Mouse (Mus musculus) liver, embryonic 12.5 days (tissue): ENCODE measurements around the gene Htt. TPM values are rescaled to one million over a fixed set of nuclear protein-coding genes. Genes with fewer than 3 reads are reported as not detected.
"Not testable (repeated sequence)": the region's sequence is repeated elsewhere in the genome, so short reads cannot be mapped to it uniquely, and the experiment has no call there.

Source experiments
- ATAC-seq: fragments of 200-750 bp; cut with Nextera tagmentation; 2 replicates; pipeline ENCODE4 v1.8.0; 2017; ENCODE audit warnings: moderate number of reproducible peaks, mild to moderate bottlenecking, moderate library complexity
- H3K27ac ChIP-seq: fragments of 300-500 bp; sonication (generic); 2 replicates; pipeline ENCODE4 v1.5.1; 2016; ENCODE audit warnings: mild to moderate bottlenecking
- H3K27me3 ChIP-seq: fragments of 300-500 bp; sonication (generic); replicated peaks from 2 replicates; pipeline ENCODE4 v1.6.1; 2016; ENCODE audit warnings: mild to moderate bottlenecking, moderate library complexity
- H3K36me3 ChIP-seq: fragments of 300-500 bp; sonication (generic); 2 replicates; pipeline ENCODE4 v1.6.1; 2016; ENCODE audit warnings: mild to moderate bottlenecking, moderate library complexity
- H3K4me1 ChIP-seq: fragments of 300-500 bp; sonication (generic); 2 replicates; pipeline ENCODE4 v1.6.1; 2016
- H3K4me2 ChIP-seq: fragments of 300-500 bp; sonication (generic); 2 replicates; pipeline ENCODE4 v1.6.1; 2016; ENCODE audit warnings: mild to moderate bottlenecking, moderate library complexity
- H3K4me3 ChIP-seq: fragments of 300-500 bp; sonication (generic); 2 replicates; pipeline ENCODE4 v1.5.1; 2016; ENCODE audit warnings: mild to moderate bottlenecking, moderate library complexity
- H3K9ac ChIP-seq: fragments of 300-500 bp; sonication (generic); 2 replicates; pipeline ENCODE4 v1.6.1; 2016; ENCODE audit warnings: mild to moderate bottlenecking, moderate library complexity
- H3K9me3 ChIP-seq: fragments of 300-500 bp; sonication (generic); replicated peaks from 2 replicates; pipeline ENCODE4 v1.6.1; 2016; ENCODE audit warnings: mild to moderate bottlenecking, moderate library complexity
- WGBS: fragments of 180-500 bp; shearing (Covaris S2); methylation state at CpG from one replicate; pipeline ENCODE4 v1.1.7; 2016; ENCODE audit not compliant: insufficient replicate concordance; 5-methylcytosine and 5-hydroxymethylcytosine counted together
- polyA plus RNA-seq: library from polyadenylated mRNA; unstranded; fragments of >200 nt; fragmentation: Nextera tagmentation; extraction: Ambion mirVana; gene quantifications from 2 replicates; pipeline ENCODE4 v1.2.1, GENCODE M21; 2016

The Htt gene
- polyA plus RNA-seq, 1 experiment from 2014 or later: 12.2 TPM

DNA sequence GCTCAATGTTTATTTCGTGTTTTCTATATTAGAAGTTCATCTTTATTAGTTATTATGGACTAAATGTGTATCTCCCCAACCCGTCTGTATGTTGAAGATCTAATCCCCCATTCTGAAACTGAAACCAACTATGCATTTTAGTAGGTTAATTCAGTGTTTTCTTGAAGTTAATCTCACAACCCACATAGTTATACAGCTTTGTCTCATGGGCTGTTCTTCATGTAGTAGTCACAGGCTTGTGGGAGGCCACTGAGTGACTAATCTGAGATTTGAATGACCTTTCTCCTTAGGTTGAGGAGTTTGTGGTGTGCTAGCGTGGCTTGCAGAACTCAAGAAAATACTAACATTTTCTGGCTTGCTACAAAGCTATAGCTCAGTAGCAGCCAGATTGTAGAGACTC, 23.5 kb downstream of the Htt start:
- WGBS: 79% methylated on average over 3 of the region's 3 CpGs

DNA sequence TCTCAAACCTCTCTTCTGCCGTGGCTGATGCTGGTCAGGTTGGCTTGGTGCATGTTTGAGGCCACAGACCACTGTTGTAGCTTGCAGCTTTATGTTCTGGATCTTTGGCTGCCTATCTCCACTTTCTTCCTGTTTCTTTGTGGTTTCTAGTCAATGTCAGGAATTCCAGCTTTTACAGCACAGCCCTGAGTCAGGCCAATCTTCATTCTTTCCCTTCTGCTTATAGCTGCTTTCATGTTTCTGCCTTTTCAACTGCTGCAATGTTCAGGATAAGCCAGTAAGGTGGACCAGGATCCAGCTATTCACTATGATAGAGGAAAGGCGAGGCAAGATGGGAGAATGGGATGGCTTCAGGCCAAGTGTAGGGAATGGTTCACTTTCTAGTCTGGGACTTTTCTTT, 29.6 kb downstream of the Htt start:
- no peaks in the 10 kb centered on the region for H3K9me3 ChIP-seq
- WGBS: 61% methylated on average over 2 of the region's 2 CpGs
- no peak overlapping the region for H3K4me3 ChIP-seq
- ATAC-seq: no peak
- H3K27ac ChIP-seq: no peak overlapping the region
- no peak overlapping the region for H3K4me2 ChIP-seq
- H3K9ac ChIP-seq: no peak overlapping the region
- H3K4me1 ChIP-seq: peaks cover 3% of the 10 kb centered on the region; the same call in 1 of the 2 replicates
- peaks cover 72% of the 10 kb centered on the region for H3K36me3 ChIP-seq
- no peaks in the 10 kb centered on the region for H3K27me3 ChIP-seq

More for the DNA sequence above, 23.5 kb downstream of the Htt start:
- Histone ChIP-seq H3K4me1 (peaks cover 3% of the 10 kb centered on the region; the same call in 1 of the 2 replicates), H3K27ac (no peak overlapping the region), H3K27me3 (no peaks in the 10 kb centered on the region), H3K9ac (no peak overlapping the region), H3K4me2 (no peak overlapping the region), H3K9me3 (no peaks in the 10 kb centered on the region), H3K4me3 (no peak overlapping the region), H3K36me3 (peaks cover 57% of the 10 kb centered on the region)
- ATAC-seq: no peak

DNA sequence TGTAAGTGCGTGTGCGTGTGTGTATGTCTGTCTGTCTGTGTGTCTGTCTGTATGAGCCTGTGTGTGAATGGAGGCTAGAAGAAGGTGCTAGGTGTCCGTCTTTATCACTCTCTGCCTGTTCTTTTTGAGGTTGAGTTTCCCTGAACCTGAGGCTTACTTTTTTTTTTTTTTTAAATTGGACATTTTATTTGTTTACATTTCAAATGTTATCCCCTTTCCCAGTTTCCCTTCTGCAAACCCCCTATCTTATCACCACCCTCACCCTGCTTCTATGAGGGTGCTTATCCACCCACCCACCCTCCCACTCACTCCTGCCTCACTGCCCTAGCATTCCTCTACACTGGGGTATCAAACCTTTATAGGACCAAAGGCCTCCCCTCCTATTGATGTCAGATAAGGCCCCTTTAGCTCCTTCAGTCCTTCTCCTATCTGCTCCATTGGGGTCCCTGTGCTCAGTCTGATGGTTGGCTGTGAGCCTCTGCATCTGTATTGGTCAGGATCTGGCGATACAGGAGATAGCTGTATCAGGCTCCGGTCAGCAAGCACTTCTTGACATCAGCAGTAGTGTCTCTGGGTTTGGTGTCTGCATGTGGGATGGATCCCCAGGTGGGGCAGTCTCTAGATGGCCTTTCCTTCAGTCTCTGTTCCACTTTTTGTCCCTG, 38.9 kb downstream of the Htt start:
- Histone ChIP-seq H3K27me3 (no peaks in the 10 kb centered on the region), H3K9ac (peak overlapping the region; percentile 38; the same call in 1 of the 2 replicates), H3K36me3 (peaks cover 79% of the 10 kb centered on the region), H3K4me3 (no peak overlapping the region), H3K4me2 (peak overlapping the region; percentile 35), H3K4me1 (peaks cover 23% of the 10 kb centered on the region), H3K27ac (peak overlapping the region; percentile 80), H3K9me3 (no peaks in the 10 kb centered on the region)
- peak; percentile 90 for ATAC-seq
- WGBS: 23% methylated on average over 5 of the region's 5 CpGs

DNA sequence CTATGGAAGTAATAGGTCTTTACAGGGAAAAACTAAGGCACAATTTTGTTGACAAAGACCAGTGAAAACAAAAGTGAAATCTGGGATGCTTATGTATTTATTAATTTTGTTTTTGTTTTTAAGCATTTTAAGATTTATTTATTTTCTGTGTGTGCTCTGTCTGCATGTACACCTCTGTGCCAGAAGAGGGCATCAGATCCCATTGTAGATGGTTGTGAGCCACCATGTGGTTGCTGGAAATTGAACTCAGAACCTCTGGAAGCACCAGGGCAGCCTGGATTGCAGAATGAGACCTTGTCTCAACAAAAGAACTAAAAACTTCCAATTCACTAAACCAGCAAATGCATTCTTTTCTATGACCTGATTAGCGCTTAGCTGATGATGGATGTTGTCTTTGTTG, 44.5 kb downstream of the Htt start:
- ATAC-seq: no peak
- Histone ChIP-seq H3K36me3 (peaks cover 70% of the 10 kb centered on the region), H3K4me2 (no peak overlapping the region), H3K27me3 (no peaks in the 10 kb centered on the region), H3K4me3 (no peak overlapping the region), H3K4me1 (peaks cover 6% of the 10 kb centered on the region), H3K9ac (no peak overlapping the region), H3K27ac (no peak overlapping the region), H3K9me3 (no peaks in the 10 kb centered on the region)
- 96% methylated on average over 1 of the region's 1 CpGs for WGBS

DNA sequence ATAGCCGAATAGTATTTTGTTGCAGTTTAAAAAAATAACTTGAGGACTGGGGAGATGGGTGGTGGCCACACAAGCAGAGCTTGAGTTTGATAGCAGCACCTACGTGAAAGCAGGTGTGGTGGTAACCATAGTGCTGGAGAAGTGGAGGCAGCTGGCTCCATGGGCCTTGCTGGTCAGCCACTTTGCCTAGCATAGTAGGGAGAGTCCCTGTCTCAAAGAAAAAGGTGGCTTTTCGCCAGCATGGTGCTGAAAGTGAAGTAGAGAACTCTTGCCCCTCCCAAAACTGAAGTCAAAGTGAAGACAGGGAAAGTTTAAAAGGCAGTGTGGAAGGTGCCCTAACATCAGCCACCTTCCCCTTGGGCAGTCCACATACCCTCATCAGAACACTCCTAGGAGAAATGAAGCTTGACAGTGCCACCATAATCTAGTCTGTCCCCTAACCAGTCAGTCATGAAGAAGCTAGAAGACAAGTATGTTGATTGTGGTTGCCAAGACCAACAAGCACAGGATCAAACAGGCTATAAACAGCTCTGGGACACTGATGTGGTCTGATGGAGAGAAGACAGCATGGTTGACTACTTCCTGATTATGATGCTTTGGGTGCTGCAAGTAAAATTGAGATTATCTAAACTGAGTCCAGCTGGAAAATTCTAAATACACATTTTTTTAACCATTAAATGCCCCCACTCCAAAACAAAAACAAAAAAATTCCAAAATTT, 61.0 kb downstream of the Htt start:
- H3K9me3 ChIP-seq: no peaks in the 10 kb centered on the region
- no peaks in the 10 kb centered on the region for H3K27me3 ChIP-seq
- no peak overlapping the region for H3K9ac ChIP-seq
- H3K4me2 ChIP-seq: no peak overlapping the region
- H3K4me3 ChIP-seq: no peak overlapping the region
- H3K27ac ChIP-seq: no peak overlapping the region
- H3K36me3 ChIP-seq: peaks cover 81% of the 10 kb centered on the region
- no peaks in the 10 kb centered on the region for H3K4me1 ChIP-seq
- 79% methylated on average over 3 of the region's 3 CpGs for WGBS
- ATAC-seq: no peak

DNA sequence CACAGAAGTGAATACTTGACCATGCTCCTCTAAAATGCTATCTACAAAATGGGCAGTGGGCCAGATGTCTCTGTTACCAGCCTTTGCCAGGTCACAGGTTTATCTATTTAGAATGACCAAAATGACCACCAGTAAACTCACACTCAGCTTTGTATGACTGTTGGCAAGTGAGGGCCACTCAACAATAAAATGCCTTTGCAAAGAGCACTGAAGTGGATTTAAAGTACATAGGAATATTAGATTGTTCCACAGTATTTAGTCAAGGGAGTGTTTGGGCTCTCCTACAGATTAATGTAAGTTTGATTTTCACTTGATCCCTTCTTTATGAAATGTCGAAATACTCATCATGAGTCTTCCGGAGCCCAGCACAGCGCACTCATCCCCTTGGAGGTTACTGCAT, 92.5 kb downstream of the Htt start:
- 89% methylated on average over 3 of the region's 3 CpGs for WGBS
- H3K27ac ChIP-seq: no peak overlapping the region
- H3K9me3 ChIP-seq: no peaks in the 10 kb centered on the region
- ATAC-seq: no peak
- H3K9ac ChIP-seq: no peak overlapping the region
- H3K36me3 ChIP-seq: peaks cover 72% of the 10 kb centered on the region
- no peak overlapping the region for H3K4me3 ChIP-seq
- no peaks in the 10 kb centered on the region for H3K27me3 ChIP-seq
- H3K4me1 ChIP-seq: no peaks in the 10 kb centered on the region
- H3K4me2 ChIP-seq: no peak overlapping the region

DNA sequence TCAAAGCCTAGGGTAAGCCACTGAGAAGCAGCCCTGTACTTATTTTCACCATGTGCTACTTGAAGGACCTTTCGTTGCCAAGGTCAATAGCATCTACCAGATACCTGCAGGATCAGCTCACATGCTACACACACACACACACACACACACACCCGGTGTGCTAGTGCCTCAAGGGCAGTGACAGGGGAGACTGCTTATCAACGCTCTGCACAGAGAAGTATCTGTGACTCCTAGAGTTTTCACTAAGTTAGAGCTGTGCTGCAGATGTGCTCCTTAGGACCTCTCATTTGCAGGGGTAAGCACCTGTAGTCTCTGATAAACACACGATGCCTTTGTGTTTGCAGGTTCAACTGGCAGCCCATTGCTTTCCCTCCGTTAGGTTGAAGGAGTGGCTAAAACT, 103.8 kb downstream of the Htt start:
- Histone ChIP-seq H3K27ac (peak overlapping the region; percentile 64), H3K4me3 (no peak overlapping the region), H3K27me3 (no peaks in the 10 kb centered on the region), H3K9me3 (no peaks in the 10 kb centered on the region), H3K4me2 (no peak overlapping the region), H3K36me3 (peaks cover 86% of the 10 kb centered on the region), H3K4me1 (peaks cover 23% of the 10 kb centered on the region), H3K9ac (0 out of 2 replicates have a peak overlapping the region, but pooled peaks have one; percentile 1)
- WGBS: 41% methylated on average over 5 of the region's 5 CpGs
- peak; percentile 99 for ATAC-seq

DNA sequence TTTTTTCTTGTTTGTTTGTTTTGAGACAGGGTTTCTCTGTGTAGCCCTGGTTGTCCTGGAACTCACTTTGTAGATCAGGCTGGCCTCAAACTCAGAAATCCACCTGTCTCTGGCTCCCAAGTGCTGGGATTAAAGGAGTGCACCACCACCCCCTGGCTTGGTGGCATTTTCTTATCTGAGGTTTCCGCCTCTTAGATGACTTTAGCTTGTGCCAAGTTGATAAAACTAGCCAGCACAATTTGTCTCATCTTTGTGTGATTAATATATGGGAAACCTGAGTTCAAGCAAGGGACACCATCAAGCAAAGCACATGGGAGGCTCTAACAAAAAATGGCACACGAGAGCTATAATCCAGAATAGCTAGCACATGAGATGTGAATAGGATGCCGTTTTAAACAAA, 118.8 kb downstream of the Htt start:
- not testable (repeated sequence) for H3K9ac ChIP-seq, H3K27me3 ChIP-seq, H3K4me3 ChIP-seq, H3K9me3 ChIP-seq
- Histone ChIP-seq H3K4me2 (peak overlapping the region; percentile 46), H3K27ac (peak overlapping the region; percentile 92), H3K36me3 (peaks cover 88% of the 10 kb centered on the region), H3K4me1 (peaks cover 36% of the 10 kb centered on the region)
- ATAC-seq: peak; percentile 33; the same call in 1 of the 2 replicates
- WGBS: 56% methylated on average over 3 of the region's 3 CpGs

DNA sequence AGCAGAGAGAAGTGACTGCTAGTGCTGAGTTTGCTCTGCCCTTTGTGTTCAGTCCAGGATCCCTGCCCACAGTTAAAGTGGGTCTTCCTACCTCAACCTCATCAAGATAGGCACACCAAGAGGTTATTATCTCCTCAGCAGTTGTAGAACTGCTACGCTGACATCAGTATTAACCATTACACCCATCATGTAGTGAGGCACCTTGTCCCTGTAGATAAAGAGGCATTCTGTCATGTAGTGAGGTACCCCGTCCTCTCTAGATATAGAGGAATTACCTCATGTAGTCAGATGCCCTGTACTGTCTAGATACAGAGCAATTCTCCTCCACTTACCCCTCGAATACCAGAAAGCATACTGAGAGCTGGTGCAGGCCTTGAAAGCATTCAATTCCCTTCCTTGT, 119.5 kb downstream of the Htt start:
- Histone ChIP-seq H3K4me2 (peak overlapping the region; percentile 46), H3K27me3 (no peaks in the 10 kb centered on the region), H3K36me3 (peaks cover 84% of the 10 kb centered on the region), H3K4me1 (peaks cover 36% of the 10 kb centered on the region), H3K9me3 (no peaks in the 10 kb centered on the region), H3K4me3 (no peak overlapping the region), H3K9ac (peak overlapping the region; percentile 33), H3K27ac (peak overlapping the region; percentile 92)
- 24% methylated on average over 3 of the region's 3 CpGs for WGBS
- peak; percentile 100 for ATAC-seq

DNA sequence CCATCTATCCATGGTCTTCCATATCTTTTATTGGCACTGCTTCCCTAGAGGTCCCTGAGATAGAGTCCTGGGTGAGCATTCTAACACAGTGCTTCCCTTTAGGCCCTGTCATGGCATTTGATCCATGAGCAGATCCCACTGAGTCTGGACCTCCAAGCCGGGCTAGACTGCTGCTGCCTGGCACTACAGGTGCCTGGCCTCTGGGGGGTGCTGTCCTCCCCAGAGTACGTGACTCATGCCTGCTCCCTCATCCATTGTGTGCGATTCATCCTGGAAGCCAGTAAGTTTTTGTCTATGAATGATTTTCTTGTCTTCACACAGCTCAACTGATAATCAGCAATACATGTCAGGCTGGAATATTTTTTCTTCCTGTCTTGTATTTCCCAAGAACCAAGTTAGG, 123.7 kb downstream of the Htt start:
- 85% methylated on average over 3 of the region's 3 CpGs for WGBS
- Histone ChIP-seq H3K9ac (no peak overlapping the region), H3K4me3 (no peak overlapping the region), H3K4me2 (no peak overlapping the region), H3K9me3 (no peaks in the 10 kb centered on the region), H3K27ac (no peak overlapping the region), H3K36me3 (peaks cover 84% of the 10 kb centered on the region), H3K27me3 (no peaks in the 10 kb centered on the region), H3K4me1 (peaks cover 26% of the 10 kb centered on the region)
- no peak for ATAC-seq

DNA sequence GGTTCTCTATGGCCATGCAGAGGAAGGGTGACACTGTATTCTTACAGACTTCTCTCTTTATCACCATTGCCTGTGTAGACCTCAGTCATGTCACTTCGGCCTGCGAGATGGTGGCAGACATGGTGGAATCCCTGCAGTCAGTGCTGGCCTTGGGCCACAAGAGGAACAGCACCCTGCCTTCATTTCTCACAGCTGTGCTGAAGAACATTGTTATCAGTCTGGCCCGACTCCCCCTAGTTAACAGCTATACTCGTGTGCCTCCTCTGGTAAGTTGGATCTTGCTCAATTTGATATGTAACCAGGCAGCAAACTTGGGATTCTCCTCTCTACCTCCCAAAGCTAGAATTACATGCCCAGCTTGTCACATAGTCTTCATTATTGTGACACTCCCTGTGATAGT, 127.7 kb downstream of the Htt start:
- WGBS: 67% methylated on average over 4 of the region's 4 CpGs
- H3K9me3 ChIP-seq: no peaks in the 10 kb centered on the region
- H3K36me3 ChIP-seq: peaks cover 94% of the 10 kb centered on the region
- no peak overlapping the region for H3K27ac ChIP-seq
- no peak for ATAC-seq
- 0 out of 2 replicates have a peak, but pooled peaks cover 3% of the 10 kb centered on the region for H3K4me1 ChIP-seq
- H3K4me3 ChIP-seq: no peak overlapping the region
- no peak overlapping the region for H3K4me2 ChIP-seq
- no peaks in the 10 kb centered on the region for H3K27me3 ChIP-seq
- H3K9ac ChIP-seq: no peak overlapping the region

DNA sequence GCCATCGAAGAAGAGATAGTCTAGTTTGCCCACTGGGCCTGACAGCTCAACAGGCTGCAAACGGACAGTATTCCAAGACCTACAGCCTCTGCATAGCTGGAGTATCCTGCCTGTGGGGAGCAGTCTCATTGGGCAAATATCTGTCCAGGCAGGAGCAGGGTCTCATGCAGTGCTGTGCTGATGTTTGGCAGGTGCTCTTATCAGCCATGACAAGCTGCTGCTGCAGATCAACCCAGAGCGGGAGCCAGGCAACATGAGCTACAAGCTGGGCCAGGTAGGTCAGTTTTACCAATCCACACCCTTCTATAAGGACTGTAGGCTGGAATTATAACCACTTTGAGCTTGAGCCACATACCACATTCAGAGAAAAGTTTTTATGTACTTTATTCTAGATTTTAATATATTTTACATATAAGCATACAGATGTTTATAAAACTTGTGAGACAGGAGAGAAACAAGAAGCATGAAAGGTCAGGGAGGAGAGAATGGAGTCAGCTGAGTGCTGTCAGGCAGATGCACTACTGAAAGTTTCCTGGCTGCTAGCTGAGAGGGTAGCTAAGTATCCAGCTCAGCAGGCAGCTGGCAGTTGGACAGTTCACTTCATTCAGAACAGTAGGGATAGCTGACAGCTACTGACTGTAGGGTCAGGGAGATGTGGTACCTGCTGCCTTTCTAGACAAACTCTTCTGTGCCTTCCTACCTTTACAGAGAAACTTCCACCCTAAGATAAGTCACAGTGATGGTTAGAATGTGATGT, 135.3 kb downstream of the Htt start:
- Histone ChIP-seq H3K4me2 (peak overlapping the region; percentile 8), H3K4me3 (no peak overlapping the region), H3K27me3 (no peaks in the 10 kb centered on the region), H3K9ac (peak overlapping the region; percentile 46; the same call in 1 of the 2 replicates), H3K27ac (peak overlapping the region; percentile 84), H3K36me3 (peaks cover 96% of the 10 kb centered on the region), H3K4me1 (peaks cover 33% of the 10 kb centered on the region), H3K9me3 (no peaks in the 10 kb centered on the region)
- WGBS: 53% methylated on average over 3 of the region's 3 CpGs
- peak; percentile 99 for ATAC-seq
